Mouse (Mus musculus): ENCODE measurements at regions not wholly inside any gene's neighbourhood (a gene's known extent, or its start where the extent isn't known, plus 50 kb on each side); places are given as distances from the start of the nearest gene placed in this dataset.
A peak's percentile ranks its signal among the peaks of the same experiment; 100 is the strongest.

GRCm38 (mm10) chr2:171670945-171671547, 372.2 kb downstream of the Cbln4 start:
- H3K4me1 ChIP-seq (replicated peaks) = no peaks in the 10 kb centered on the region
- no peak overlapping the region for H3K9ac ChIP-seq
- H3K4me2 ChIP-seq = no peak overlapping the region
- H3K27me3 ChIP-seq = no peaks in the 10 kb centered on the region
- no peaks in the 10 kb centered on the region for H3K36me3 ChIP-seq (replicated peaks)
- 52% methylated on average over 8 of the region's 8 CpGs for whole genome bisulfite sequencing (ENCODE audit: insufficient replicate concordance)
- ATAC-seq (ENCODE audit: insufficient read depth) = no peak
- H3K4me3 ChIP-seq (replicated peaks) = no peak overlapping the region
- H3K27ac ChIP-seq (replicated peaks) = no peak overlapping the region
- no peaks in the 10 kb centered on the region for H3K9me3 ChIP-seq (replicated peaks)

DNA sequence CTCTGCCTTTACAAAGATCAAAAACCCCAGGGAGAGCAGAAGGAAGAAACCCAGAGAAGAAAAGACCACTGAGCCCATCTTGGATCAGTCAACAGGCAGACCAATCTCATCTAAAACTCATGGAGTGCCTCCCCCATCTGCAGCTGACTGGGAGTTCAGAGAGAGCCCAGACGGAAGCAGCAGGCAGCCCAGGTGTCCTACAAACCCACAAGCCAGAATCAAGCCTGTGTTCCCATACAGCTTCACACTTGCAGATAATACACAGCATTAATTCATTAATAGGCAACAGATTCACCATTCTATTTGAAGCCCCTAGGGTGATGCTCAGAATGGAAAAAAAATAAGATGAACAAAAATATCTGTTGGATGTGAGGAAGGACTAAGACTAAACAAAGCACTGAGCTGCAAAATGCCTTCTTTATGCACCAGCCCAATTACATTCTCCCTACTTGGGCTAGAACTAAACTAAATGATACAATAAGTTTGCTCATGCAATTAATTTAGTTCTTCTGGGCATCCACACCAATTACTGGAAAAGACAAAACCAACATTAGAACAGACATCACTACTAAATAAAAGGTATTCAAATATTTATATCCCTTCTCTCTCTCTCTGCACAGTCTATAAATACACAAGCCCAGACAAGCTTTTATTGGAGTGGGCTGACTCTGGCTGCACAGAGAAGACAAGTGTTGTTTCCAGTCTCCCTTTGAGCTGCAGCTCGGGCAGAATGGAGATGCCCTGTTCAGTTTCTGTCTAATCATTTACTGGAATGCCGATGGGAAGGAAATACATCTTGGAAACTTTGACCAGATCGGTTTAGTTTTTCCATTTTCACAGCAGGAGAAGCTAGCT, 374.2 kb downstream of the Cbln4 start:
- ATAC-seq (ENCODE audit: insufficient read depth) = no peak
- Histone ChIP-seq H3K27me3 (no peaks in the 10 kb centered on the region), H3K9ac (no peak overlapping the region), H3K9me3 (replicated peaks) (no peaks in the 10 kb centered on the region), H3K36me3 (replicated peaks) (no peaks in the 10 kb centered on the region), H3K4me1 (replicated peaks) (no peaks in the 10 kb centered on the region), H3K4me2 (no peak overlapping the region), H3K4me3 (replicated peaks) (no peak overlapping the region), H3K27ac (replicated peaks) (no peak overlapping the region)
- WGBS (ENCODE audit: insufficient replicate concordance) = 50% methylated on average over 4 of the region's 4 CpGs

GRCm38 (mm10) chr2:171662571-171662970, 380.7 kb downstream of the Cbln4 start:
- Histone ChIP-seq H3K27me3 (no peaks in the 10 kb centered on the region), H3K4me2 (no peak overlapping the region), H3K36me3 (replicated peaks) (no peaks in the 10 kb centered on the region), H3K4me3 (replicated peaks) (no peak overlapping the region), H3K9me3 (replicated peaks) (no peaks in the 10 kb centered on the region), H3K4me1 (replicated peaks) (no peaks in the 10 kb centered on the region), H3K27ac (replicated peaks) (no peak overlapping the region), H3K9ac (no peak overlapping the region)
- ATAC-seq (ENCODE audit: insufficient read depth) = no peak
- 54% methylated on average over 6 of the region's 6 CpGs for WGBS (ENCODE audit: insufficient replicate concordance)

DNA sequence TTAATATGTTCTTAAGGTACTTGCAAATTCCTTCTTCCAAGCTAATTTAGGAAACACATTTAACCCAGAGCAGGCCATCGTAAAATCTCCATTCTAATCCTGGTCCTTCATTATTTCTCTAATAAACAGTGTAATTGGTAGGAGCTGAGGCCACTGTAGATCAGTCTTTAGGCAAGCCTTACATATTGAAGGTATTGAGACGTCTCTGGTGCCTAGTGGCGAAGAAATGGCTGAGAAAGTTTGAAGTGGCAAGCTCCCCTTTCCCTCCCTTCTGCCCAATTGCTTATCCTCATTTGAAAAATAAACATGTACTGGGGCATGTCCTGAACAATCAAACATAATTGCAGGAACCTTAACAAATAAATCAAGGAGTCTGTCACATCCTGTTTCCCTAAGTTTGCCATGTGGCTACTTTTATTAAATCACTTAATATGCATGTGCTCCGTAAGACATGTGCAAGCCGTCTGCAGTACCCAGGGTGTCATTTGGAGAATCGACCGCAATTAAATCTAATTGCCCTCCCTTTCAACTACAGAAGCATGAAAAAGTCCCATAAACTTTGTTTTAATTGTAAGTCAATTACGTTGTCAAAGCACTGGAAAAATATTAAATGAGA, 381.3 kb downstream of the Cbln4 start:
- ATAC-seq (ENCODE audit: insufficient read depth) = no peak
- Histone ChIP-seq H3K4me2 (no peak overlapping the region), H3K4me3 (replicated peaks) (no peak overlapping the region), H3K27ac (replicated peaks) (no peak overlapping the region), H3K4me1 (replicated peaks) (no peaks in the 10 kb centered on the region), H3K36me3 (replicated peaks) (no peaks in the 10 kb centered on the region), H3K27me3 (no peaks in the 10 kb centered on the region), H3K9ac (no peak overlapping the region), H3K9me3 (replicated peaks) (no peaks in the 10 kb centered on the region)
- WGBS (ENCODE audit: insufficient replicate concordance) = 57% methylated on average over 8 of the region's 8 CpGs

GRCm38 (mm10) chr2:171657125-171657524, 386.1 kb downstream of the Cbln4 start:
- ATAC-seq (ENCODE audit: insufficient read depth) = no peak
- Histone ChIP-seq H3K9ac (no peak overlapping the region), H3K4me2 (no peak overlapping the region), H3K4me1 (replicated peaks) (no peaks in the 10 kb centered on the region), H3K9me3 (replicated peaks) (no peaks in the 10 kb centered on the region), H3K27ac (replicated peaks) (no peak overlapping the region), H3K27me3 (no peaks in the 10 kb centered on the region), H3K4me3 (replicated peaks) (no peak overlapping the region), H3K36me3 (replicated peaks) (no peaks in the 10 kb centered on the region)
- WGBS (ENCODE audit: insufficient replicate concordance) = 47% methylated on average over 7 of the region's 7 CpGs

DNA sequence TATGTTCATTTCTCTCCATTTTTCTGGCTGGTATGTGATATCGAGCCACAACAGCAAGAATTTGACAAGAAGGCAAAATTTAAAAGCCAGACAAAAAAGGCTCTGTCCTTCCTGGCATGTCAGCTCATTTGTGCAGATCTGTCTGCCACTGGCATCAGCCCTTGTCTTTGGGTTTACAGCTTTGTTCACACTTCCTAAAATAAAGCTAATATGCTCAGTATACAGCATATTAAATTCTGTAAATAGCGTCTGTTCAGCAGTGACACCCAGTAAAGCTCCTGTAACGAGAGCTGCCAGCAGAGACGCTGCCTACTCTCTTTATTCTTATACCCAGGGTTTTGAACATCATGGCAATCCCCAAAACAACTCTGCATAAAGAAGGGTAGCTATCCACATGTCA, 401.5 kb downstream of the Cbln4 start:
- ATAC-seq (ENCODE audit: insufficient read depth) = no peak
- H3K27ac ChIP-seq (replicated peaks) = no peak overlapping the region
- no peaks in the 10 kb centered on the region for H3K36me3 ChIP-seq (replicated peaks)
- H3K27me3 ChIP-seq = no peaks in the 10 kb centered on the region
- H3K4me1 ChIP-seq (replicated peaks) = no peaks in the 10 kb centered on the region
- whole genome bisulfite sequencing (ENCODE audit: insufficient replicate concordance) = 68% methylated on average over 4 of the region's 4 CpGs
- no peak overlapping the region for H3K4me3 ChIP-seq (replicated peaks)
- no peaks in the 10 kb centered on the region for H3K9me3 ChIP-seq (replicated peaks)
- H3K4me2 ChIP-seq = no peak overlapping the region
- no peak overlapping the region for H3K9ac ChIP-seq

- ATAC-seq (ENCODE audit: insufficient read depth) = no peak
These were observed 402.8 kb downstream of the Cbln4 start for GRCm38 (mm10) chr2:171640478-171640877.

GRCm38 (mm10) chr2:171638931-171639330, 404.3 kb downstream of the Cbln4 start:
- no peaks in the 10 kb centered on the region for H3K9me3 ChIP-seq (replicated peaks)
- no peak overlapping the region for H3K9ac ChIP-seq
- no peaks in the 10 kb centered on the region for H3K27me3 ChIP-seq
- no peak for ATAC-seq (ENCODE audit: insufficient read depth)
- H3K27ac ChIP-seq (replicated peaks) = no peak overlapping the region
- no peaks in the 10 kb centered on the region for H3K36me3 ChIP-seq (replicated peaks)
- H3K4me2 ChIP-seq = no peak overlapping the region
- H3K4me1 ChIP-seq (replicated peaks) = no peaks in the 10 kb centered on the region
- H3K4me3 ChIP-seq (replicated peaks) = no peak overlapping the region
- WGBS (ENCODE audit: insufficient replicate concordance) = 63% methylated on average over 6 of the region's 6 CpGs

More at GRCm38 (mm10) chr2:171640478-171640877, 402.8 kb downstream of the Cbln4 start:
- H3K27ac ChIP-seq (replicated peaks) = no peak overlapping the region
- no peaks in the 10 kb centered on the region for H3K4me1 ChIP-seq (replicated peaks)
- H3K4me3 ChIP-seq (replicated peaks) = no peak overlapping the region
- H3K4me2 ChIP-seq = no peak overlapping the region
- WGBS (ENCODE audit: insufficient replicate concordance) = 63% methylated on average over 9 of the region's 9 CpGs
- H3K9me3 ChIP-seq (replicated peaks) = no peaks in the 10 kb centered on the region
- no peaks in the 10 kb centered on the region for H3K36me3 ChIP-seq (replicated peaks)
- H3K27me3 ChIP-seq = no peaks in the 10 kb centered on the region
- no peak overlapping the region for H3K9ac ChIP-seq

DNA sequence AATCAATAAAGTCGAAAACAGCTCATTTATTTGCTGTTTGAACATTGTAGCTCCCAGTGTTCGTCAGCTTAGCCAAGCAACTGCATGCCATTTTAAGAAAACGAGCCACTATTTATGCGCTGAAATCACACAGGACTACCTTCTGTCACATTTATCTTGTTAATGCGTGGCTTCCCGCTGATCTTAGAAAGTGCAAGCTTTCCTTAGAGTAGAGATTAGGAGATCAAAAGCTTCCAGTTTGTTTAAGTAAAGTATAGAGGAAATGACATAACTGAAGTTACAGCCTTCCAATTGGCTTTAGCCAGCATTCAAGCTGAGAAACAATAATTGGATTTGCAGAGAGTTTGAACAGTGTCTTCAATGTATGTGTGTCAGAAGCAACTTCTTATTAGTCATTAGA, 406.4 kb downstream of the Cbln4 start:
- no peaks in the 10 kb centered on the region for H3K4me1 ChIP-seq (replicated peaks)
- 34% methylated on average over 6 of the region's 6 CpGs for whole genome bisulfite sequencing (ENCODE audit: insufficient replicate concordance)
- H3K36me3 ChIP-seq (replicated peaks) = no peaks in the 10 kb centered on the region
- H3K4me2 ChIP-seq = no peak overlapping the region
- no peaks in the 10 kb centered on the region for H3K27me3 ChIP-seq
- no peak overlapping the region for H3K27ac ChIP-seq (replicated peaks)
- no peak overlapping the region for H3K4me3 ChIP-seq (replicated peaks)
- no peaks in the 10 kb centered on the region for H3K9me3 ChIP-seq (replicated peaks)
- H3K9ac ChIP-seq = no peak overlapping the region
- ATAC-seq (ENCODE audit: insufficient read depth) = no peak

- no peak overlapping the region for H3K27ac ChIP-seq (replicated peaks)
- 28% methylated on average over 15 of the region's 15 CpGs for WGBS (ENCODE audit: insufficient replicate concordance)
- H3K36me3 ChIP-seq (replicated peaks) = no peaks in the 10 kb centered on the region
- no peaks in the 10 kb centered on the region for H3K27me3 ChIP-seq
- 0 out of 2 replicates have a peak, but pooled peaks have one; percentile 22 for ATAC-seq (ENCODE audit: insufficient read depth)
- no peaks in the 10 kb centered on the region for H3K9me3 ChIP-seq (replicated peaks)
- no peak overlapping the region for H3K9ac ChIP-seq
- H3K4me1 ChIP-seq (replicated peaks) = no peaks in the 10 kb centered on the region
- no peak overlapping the region for H3K4me3 ChIP-seq (replicated peaks)
- no peak overlapping the region for H3K4me2 ChIP-seq
These were observed 409.7 kb downstream of the Cbln4 start for GRCm38 (mm10) chr2:171633355-171634097.

Measured in liver, embryonic 15.5 days (tissue).